Mouse (Mus musculus) olfactory bulb, adult 2 months (tissue): ENCODE measurements around the gene Rab29. TPM values are rescaled to one million over a fixed set of nuclear protein-coding genes. Genes with fewer than 3 reads are reported as not detected.
"Not testable (repeated sequence)": the region's sequence is repeated elsewhere in the genome, so short reads cannot be mapped to it uniquely, and the experiment has no call there.

Experiments
- H3K27ac ChIP-seq: fragments of 200-500 bp; 2 replicates; pipeline ENCODE4 v1.5.1; 2012; ENCODE audit warnings: low read depth, low read length; ENCODE audit not compliant: insufficient read depth
- H3K4me1 ChIP-seq: fragments of 200-500 bp; 2 replicates; pipeline ENCODE4 v1.6.1; 2012; ENCODE audit warnings: low read length; ENCODE audit not compliant: control insufficient read depth, insufficient read depth
- H3K4me3 ChIP-seq: fragments of 200-500 bp; 2 replicates; pipeline ENCODE4 v1.5.1; 2012; ENCODE audit warnings: mild to moderate bottlenecking, low read depth, low read length, moderate library complexity; ENCODE audit not compliant: insufficient read depth
- CTCF ChIP-seq: fragments of 200-500 bp; IDR thresholded peaks from 2 replicates; pipeline ENCODE4 v1.5.1; 2012; ENCODE audit warnings: low read depth, mild to moderate bottlenecking, low read length, moderate library complexity; ENCODE audit not compliant: insufficient read depth
- POLR2A ChIP-seq: fragments of 200-500 bp; IDR thresholded peaks from 2 replicates; pipeline ENCODE4 v1.6.1; 2012; ENCODE audit warnings: mild to moderate bottlenecking, low read depth, low read length, moderate library complexity; ENCODE audit not compliant: insufficient read depth
- WGBS: fragments of 180-500 bp; shearing (Covaris S2); methylation state at CpG from one replicate; pipeline ENCODE4 v1.1.7; 2018; 5-methylcytosine and 5-hydroxymethylcytosine counted together
- polyA plus RNA-seq: library from polyadenylated mRNA; stranded (reverse); fragments of >200 nt; gene quantifications from 2 replicates; pipeline ENCODE4 v1.2.4, GENCODE M21; 2012; ENCODE audit warnings: low replicate concordance; ENCODE audit not compliant: missing spikeins, insufficient read depth, insufficient read length

Rab29 gene
- polyA plus RNA-seq, 1 experiment = not detected

DNA sequence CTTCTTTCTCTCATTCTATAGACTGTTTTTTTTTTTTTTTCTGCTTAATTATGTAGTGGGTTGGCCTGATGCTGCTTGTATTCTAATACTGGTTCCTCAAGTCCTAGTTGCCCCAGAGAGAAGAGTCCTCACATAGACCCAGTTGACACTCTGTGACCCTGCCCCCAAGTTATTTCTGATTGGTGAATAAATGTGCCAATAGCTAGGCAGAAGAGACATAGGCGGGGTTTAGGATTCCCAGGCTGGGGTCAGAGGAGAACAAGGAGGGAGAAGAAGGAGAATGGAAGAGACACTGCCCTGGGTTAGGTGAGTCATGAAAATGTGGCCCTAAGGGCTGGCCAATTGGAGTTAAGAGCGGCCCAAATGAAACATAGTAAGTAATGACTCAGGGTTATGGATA, 12.8 kb downstream of the Rab29 start:
- H3K4me3 ChIP-seq = no peak overlapping the region
- WGBS = 86% methylated on average over 2 of the region's 2 CpGs
- TF ChIP-seq CTCF = no peak
- TF ChIP-seq POLR2A = no peak

DNA sequence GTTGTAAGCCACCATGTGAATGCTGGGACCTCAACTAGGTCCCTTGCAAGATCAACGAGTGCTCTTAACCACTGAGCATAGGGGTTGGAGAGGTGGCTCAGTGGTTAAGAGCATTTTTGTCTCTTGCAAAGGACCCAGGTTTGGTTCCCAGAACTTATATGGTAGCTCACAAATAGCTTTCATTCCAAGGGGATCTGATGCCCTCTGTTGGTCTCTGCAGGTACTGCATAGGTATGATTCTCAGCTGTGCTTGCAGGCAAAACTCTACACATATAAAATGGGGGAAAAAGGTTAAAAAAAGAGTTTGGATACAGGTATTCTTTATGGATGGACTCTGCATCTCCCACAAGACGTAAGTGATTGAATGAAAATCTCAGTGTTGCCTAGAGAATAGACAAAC, 15.8 kb downstream of the Rab29 start:
- TF ChIP-seq POLR2A (no peak), CTCF (no peak)
- WGBS = 74% methylated on average over 2 of the region's 2 CpGs
- no peaks in the 10 kb centered on the region for H3K4me1 ChIP-seq

More for the DNA sequence above, 12.8 kb downstream of the Rab29 start:
- Histone ChIP-seq H3K27ac (no peak overlapping the region), H3K4me1 (no peaks in the 10 kb centered on the region)

GRCm38 (mm10) chr1:131886173-131886572, 19.1 kb downstream of the Rab29 start:
- H3K27ac ChIP-seq = no peak overlapping the region
- no peaks in the 10 kb centered on the region for H3K4me1 ChIP-seq
- no peak overlapping the region for H3K4me3 ChIP-seq
- TF ChIP-seq POLR2A = no peak
- no peak for TF ChIP-seq CTCF
- 47% methylated on average over 2 of the region's 2 CpGs for WGBS

More for the DNA sequence above, 15.8 kb downstream of the Rab29 start:
- Histone ChIP-seq H3K27ac (no peak overlapping the region), H3K4me3 (no peak overlapping the region)

- no peaks in the 10 kb centered on the region for H3K4me1 ChIP-seq
- WGBS = 71% methylated on average over 3 of the region's 3 CpGs
- TF ChIP-seq POLR2A (no peak), CTCF (no peak)
- H3K27ac ChIP-seq = no peak overlapping the region
- no peak overlapping the region for H3K4me3 ChIP-seq
These were observed 19.6 kb downstream of the Rab29 start for GRCm38 (mm10) chr1:131886641-131887040.

DNA sequence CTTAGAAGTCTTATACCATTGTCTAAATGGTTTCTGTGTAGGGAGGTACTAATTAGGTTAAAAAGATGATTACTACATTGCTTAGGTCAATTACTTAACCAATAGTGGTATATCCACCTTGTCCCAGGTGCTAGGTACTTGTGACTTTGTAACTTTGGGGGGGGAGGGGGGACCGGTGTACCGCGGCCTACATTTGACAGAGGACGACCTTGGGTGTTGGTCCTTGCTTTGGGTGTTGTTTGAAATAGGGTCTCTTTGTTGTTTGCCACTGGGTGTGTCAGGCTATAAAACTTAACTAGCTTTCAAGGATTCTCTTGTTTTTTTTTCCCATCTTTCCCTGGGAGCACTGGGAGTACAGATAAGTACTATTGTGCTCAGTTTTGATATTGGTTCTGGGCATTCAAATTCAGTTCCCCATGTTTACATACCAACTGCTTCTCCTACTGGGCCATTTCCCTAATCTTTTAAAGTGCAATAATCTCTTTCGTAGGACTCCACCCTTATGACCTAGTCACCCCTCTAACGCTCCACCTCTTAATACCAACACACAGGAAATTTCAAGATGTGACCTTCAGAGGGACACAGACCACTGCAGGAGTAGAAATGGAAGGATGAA, 23.1 kb downstream of the Rab29 start:
- WGBS = 91% methylated on average over 6 of the region's 6 CpGs

GRCm38 (mm10) chr1:131891436-131891835, 24.4 kb downstream of the Rab29 start:
- H3K4me3 ChIP-seq = no peak overlapping the region
- H3K27ac ChIP-seq = no peak overlapping the region
- WGBS = 83% methylated on average over 4 of the region's 4 CpGs
- H3K4me1 ChIP-seq = no peaks in the 10 kb centered on the region
- TF ChIP-seq CTCF = no peak

More for the DNA sequence above, 23.1 kb downstream of the Rab29 start:
- Histone ChIP-seq H3K4me3 (no peak overlapping the region), H3K27ac (no peak overlapping the region), H3K4me1 (no peaks in the 10 kb centered on the region)
- no peak for TF ChIP-seq CTCF
- no peak for TF ChIP-seq POLR2A

DNA sequence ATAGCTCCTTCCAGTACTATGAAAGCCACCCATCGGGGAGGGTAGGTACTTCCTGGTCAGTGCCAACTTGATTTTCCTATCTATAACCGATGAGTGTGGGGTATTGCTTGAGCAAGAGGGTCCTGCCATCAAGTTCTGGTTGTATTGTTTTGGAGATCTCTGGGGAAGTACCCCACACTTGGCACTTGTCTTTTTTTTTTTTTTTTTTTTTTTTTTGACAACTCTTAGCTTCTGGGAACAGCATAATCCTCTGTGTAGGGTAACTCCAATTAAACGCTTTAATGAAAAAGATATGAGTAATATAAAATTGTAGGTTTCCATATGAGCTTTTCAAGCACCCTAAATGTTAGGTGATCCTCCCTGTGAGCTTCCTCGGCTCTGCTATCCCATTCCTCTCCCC, 35.7 kb downstream of the Rab29 start:
- Histone ChIP-seq H3K4me3 (no peak overlapping the region), H3K27ac (no peak overlapping the region), H3K4me1 (no peaks in the 10 kb centered on the region)
- TF ChIP-seq CTCF = no peak
- TF ChIP-seq POLR2A = no peak
- 89% methylated on average over 4 of the region's 4 CpGs for WGBS

GRCm38 (mm10) chr1:131903251-131903650, 36.2 kb downstream of the Rab29 start:
- no peak for TF ChIP-seq CTCF
- no peak for TF ChIP-seq POLR2A
- 90% methylated on average over 7 of the region's 7 CpGs for WGBS

GRCm38 (mm10) chr1:131905497-131905896, 38.5 kb downstream of the Rab29 start:
- H3K4me1 ChIP-seq = no peaks in the 10 kb centered on the region
- WGBS = 3% methylated on average over 1 of the region's 1 CpGs
- no peak overlapping the region for H3K4me3 ChIP-seq
- no peak overlapping the region for H3K27ac ChIP-seq
- TF ChIP-seq POLR2A = no peak
- TF ChIP-seq CTCF = no peak

More at GRCm38 (mm10) chr1:131903251-131903650, 36.2 kb downstream of the Rab29 start:
- no peaks in the 10 kb centered on the region for H3K4me1 ChIP-seq
- no peak overlapping the region for H3K27ac ChIP-seq
- no peak overlapping the region for H3K4me3 ChIP-seq

DNA sequence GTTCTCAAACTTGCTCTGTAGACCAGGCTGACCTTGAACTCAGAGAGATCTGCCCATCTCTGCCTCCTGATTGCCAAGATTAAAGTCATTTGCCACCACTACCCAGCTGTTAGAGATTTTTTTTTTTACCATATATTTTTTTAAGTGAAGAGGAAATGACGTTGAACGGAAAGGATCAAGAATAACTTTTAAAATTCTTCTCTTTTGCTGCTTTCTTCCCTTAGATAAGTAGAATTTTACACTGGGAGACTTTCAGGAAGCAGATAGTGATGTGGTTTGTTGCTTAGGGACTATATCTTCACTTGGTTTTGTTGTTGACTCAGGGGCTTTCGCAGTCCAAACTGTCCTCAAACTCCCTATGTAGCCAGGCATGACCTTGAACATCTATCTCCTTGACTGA, 41.4 kb downstream of the Rab29 start:
- no peak for TF ChIP-seq POLR2A
- no peak for TF ChIP-seq CTCF
- Histone ChIP-seq H3K4me3 (no peak overlapping the region), H3K4me1 (peaks cover 2% of the 10 kb centered on the region; the same call in 1 of the 2 replicates), H3K27ac (no peak overlapping the region)
- 91% methylated on average over 3 of the region's 3 CpGs for WGBS

- 93% methylated on average over 2 of the region's 2 CpGs for WGBS
- H3K4me3 ChIP-seq, H3K27ac ChIP-seq, H3K4me1 ChIP-seq: not testable (repeated sequence)
These were observed 42.2 kb downstream of the Rab29 start for GRCm38 (mm10) chr1:131909236-131909635.
